Mouse (Mus musculus): ENCODE measurements around the gene Thada. TPM values are rescaled to one million over a fixed set of nuclear protein-coding genes. Genes with fewer than 3 reads are reported as not detected.

The Thada gene
- polyA plus RNA-seq, 1 experiment from 2014 or later = 10.8 TPM

GRCm38 (mm10) chr17:84361006-84361405 lies 105.0 kb downstream of the Thada start:
- H3K9me3 ChIP-seq (ENCODE audit: control insufficient read depth, low read length) = no peaks in the 10 kb centered on the region
- no peaks in the 10 kb centered on the region for H3K27me3 ChIP-seq (replicated peaks; ENCODE audit: control insufficient read depth, insufficient read depth, low read length)
- H3K27ac ChIP-seq (ENCODE audit: low read depth) = no peak overlapping the region
- 0 out of 2 replicates have a peak, but pooled peaks cover 11% of the 10 kb centered on the region for H3K36me3 ChIP-seq (ENCODE audit: control insufficient read depth, insufficient read depth, low read length)
- H3K9ac ChIP-seq (ENCODE audit: low read length) = no peak overlapping the region
- DNase-seq (ENCODE audit: low spot score) (no peak), ATAC-seq (replicated peaks; ENCODE audit: low FRiP score, low TSS enrichment, low read depth) (no peak)
- H3K4me1 ChIP-seq (replicated peaks; ENCODE audit: control insufficient read depth, insufficient read depth, low read length) = peaks cover 16% of the 10 kb centered on the region
- H3K4me3 ChIP-seq (ENCODE audit: low read depth, low read length) = no peak overlapping the region
- 82% methylated on average over 1 of the region's 1 CpGs for WGBS
- no peak overlapping the region for H3K4me2 ChIP-seq (ENCODE audit: low read length)

- Histone ChIP-seq H3K4me1 (replicated peaks; ENCODE audit: control insufficient read depth, insufficient read depth, low read length) (peaks cover 8% of the 10 kb centered on the region; the same call in 1 of the 2 replicates), H3K27ac (ENCODE audit: low read depth) (peak overlapping the region; percentile 59; the same call in 1 of the 2 replicates), H3K36me3 (ENCODE audit: control insufficient read depth, insufficient read depth, low read length) (0 out of 2 replicates have a peak, but pooled peaks cover 11% of the 10 kb centered on the region), H3K9me3 (ENCODE audit: control insufficient read depth, low read length) (no peaks in the 10 kb centered on the region), H3K27me3 (replicated peaks; ENCODE audit: control insufficient read depth, insufficient read depth, low read length) (no peaks in the 10 kb centered on the region), H3K4me2 (ENCODE audit: low read length) (no peak overlapping the region), H3K9ac (ENCODE audit: low read length) (no peak overlapping the region), H3K4me3 (ENCODE audit: low read depth, low read length) (no peak overlapping the region)
- DNase-seq (ENCODE audit: low spot score) (no peak), ATAC-seq (replicated peaks; ENCODE audit: low FRiP score, low TSS enrichment, low read depth) (no peak)
- 50% methylated on average over 7 of the region's 7 CpGs for WGBS
Observed at GRCm38 (mm10) chr17:84359810-84360209, 106.2 kb downstream of the Thada start.

- ATAC-seq (replicated peaks; ENCODE audit: low FRiP score, low TSS enrichment, low read depth) (no peak), DNase-seq (ENCODE audit: low spot score) (no peak)
- 92% methylated on average over 10 of the region's 10 CpGs for WGBS
- Histone ChIP-seq H3K4me1 (replicated peaks; ENCODE audit: control insufficient read depth, insufficient read depth, low read length) (peaks cover 8% of the 10 kb centered on the region; the same call in 1 of the 2 replicates), H3K27ac (ENCODE audit: low read depth) (no peak overlapping the region), H3K4me3 (ENCODE audit: low read depth, low read length) (no peak overlapping the region), H3K36me3 (ENCODE audit: control insufficient read depth, insufficient read depth, low read length) (0 out of 2 replicates have a peak, but pooled peaks cover 11% of the 10 kb centered on the region), H3K27me3 (replicated peaks; ENCODE audit: control insufficient read depth, insufficient read depth, low read length) (no peaks in the 10 kb centered on the region), H3K9ac (ENCODE audit: low read length) (no peak overlapping the region), H3K4me2 (ENCODE audit: low read length) (no peak overlapping the region), H3K9me3 (ENCODE audit: control insufficient read depth, low read length) (no peaks in the 10 kb centered on the region)
Observed at GRCm38 (mm10) chr17:84358951-84359644, 106.9 kb downstream of the Thada start.

GRCm38 (mm10) chr17:84357776-84358175 lies 108.2 kb downstream of the Thada start:
- Histone ChIP-seq H3K27ac (ENCODE audit: low read depth) (no peak overlapping the region), H3K4me2 (ENCODE audit: low read length) (no peak overlapping the region), H3K9me3 (ENCODE audit: control insufficient read depth, low read length) (no peaks in the 10 kb centered on the region), H3K4me1 (replicated peaks; ENCODE audit: control insufficient read depth, insufficient read depth, low read length) (no peaks in the 10 kb centered on the region; the same call in 1 of the 2 replicates), H3K36me3 (ENCODE audit: control insufficient read depth, insufficient read depth, low read length) (0 out of 2 replicates have a peak, but pooled peaks cover 11% of the 10 kb centered on the region), H3K4me3 (ENCODE audit: low read depth, low read length) (no peak overlapping the region), H3K27me3 (replicated peaks; ENCODE audit: control insufficient read depth, insufficient read depth, low read length) (no peaks in the 10 kb centered on the region), H3K9ac (ENCODE audit: low read length) (no peak overlapping the region)
- WGBS = 91% methylated on average over 8 of the region's 8 CpGs
- DNase-seq (ENCODE audit: low spot score) = no peak
- no peak for ATAC-seq (replicated peaks; ENCODE audit: low FRiP score, low TSS enrichment, low read depth)

- H3K27me3 ChIP-seq (replicated peaks; ENCODE audit: control insufficient read depth, insufficient read depth, low read length) = no peaks in the 10 kb centered on the region
- 77% methylated on average over 8 of the region's 8 CpGs for WGBS
- H3K27ac ChIP-seq (ENCODE audit: low read depth) = no peak overlapping the region
- no peak for ATAC-seq (replicated peaks; ENCODE audit: low FRiP score, low TSS enrichment, low read depth)
- no peaks in the 10 kb centered on the region for H3K9me3 ChIP-seq (ENCODE audit: control insufficient read depth, low read length)
- peaks cover 3% of the 10 kb centered on the region; the same call in 1 of the 2 replicates for H3K4me1 ChIP-seq (replicated peaks; ENCODE audit: control insufficient read depth, insufficient read depth, low read length)
- H3K4me2 ChIP-seq (ENCODE audit: low read length) = no peak overlapping the region
- DNase-seq (ENCODE audit: low spot score) = no peak
- no peak overlapping the region for H3K4me3 ChIP-seq (ENCODE audit: low read depth, low read length)
- no peak overlapping the region for H3K9ac ChIP-seq (ENCODE audit: low read length)
- no peaks in the 10 kb centered on the region for H3K36me3 ChIP-seq (ENCODE audit: control insufficient read depth, insufficient read depth, low read length)
Observed at GRCm38 (mm10) chr17:84356056-84356887, 109.7 kb downstream of the Thada start.

- Histone ChIP-seq H3K4me2 (ENCODE audit: low read length) (no peak overlapping the region), H3K36me3 (ENCODE audit: control insufficient read depth, insufficient read depth, low read length) (no peaks in the 10 kb centered on the region), H3K4me1 (replicated peaks; ENCODE audit: control insufficient read depth, insufficient read depth, low read length) (peaks cover 3% of the 10 kb centered on the region; the same call in 1 of the 2 replicates), H3K27ac (ENCODE audit: low read depth) (no peak overlapping the region), H3K9ac (ENCODE audit: low read length) (no peak overlapping the region), H3K4me3 (ENCODE audit: low read depth, low read length) (no peak overlapping the region), H3K27me3 (replicated peaks; ENCODE audit: control insufficient read depth, insufficient read depth, low read length) (no peaks in the 10 kb centered on the region), H3K9me3 (ENCODE audit: control insufficient read depth, low read length) (no peaks in the 10 kb centered on the region)
- DNase-seq (ENCODE audit: low spot score) = no peak
- ATAC-seq (replicated peaks; ENCODE audit: low FRiP score, low TSS enrichment, low read depth) = no peak
- WGBS = 96% methylated on average over 3 of the region's 3 CpGs
Observed at GRCm38 (mm10) chr17:84355006-84355405, 111.0 kb downstream of the Thada start.

- Histone ChIP-seq H3K9me3 (ENCODE audit: control insufficient read depth, low read length) (no peaks in the 10 kb centered on the region), H3K27ac (ENCODE audit: low read depth) (peak overlapping the region; percentile 52; the same call in 1 of the 2 replicates), H3K36me3 (ENCODE audit: control insufficient read depth, insufficient read depth, low read length) (peaks cover 10% of the 10 kb centered on the region; the same call in 1 of the 2 replicates), H3K4me3 (ENCODE audit: low read depth, low read length) (no peak overlapping the region), H3K4me1 (replicated peaks; ENCODE audit: control insufficient read depth, insufficient read depth, low read length) (peaks cover 3% of the 10 kb centered on the region; the same call in 1 of the 2 replicates), H3K4me2 (ENCODE audit: low read length) (no peak overlapping the region), H3K9ac (ENCODE audit: low read length) (no peak overlapping the region), H3K27me3 (replicated peaks; ENCODE audit: control insufficient read depth, insufficient read depth, low read length) (no peaks in the 10 kb centered on the region)
- 78% methylated on average over 5 of the region's 5 CpGs for WGBS
- DNase-seq (ENCODE audit: low spot score) = no peak
- no peak for ATAC-seq (replicated peaks; ENCODE audit: low FRiP score, low TSS enrichment, low read depth)
Observed at GRCm38 (mm10) chr17:84353902-84354311, 112.1 kb downstream of the Thada start.

GRCm38 (mm10) chr17:84353224-84353901 lies 112.6 kb downstream of the Thada start:
- H3K9me3 ChIP-seq (ENCODE audit: control insufficient read depth, low read length) = no peaks in the 10 kb centered on the region
- ATAC-seq (replicated peaks; ENCODE audit: low FRiP score, low TSS enrichment, low read depth) (no peak), DNase-seq (ENCODE audit: low spot score) (no peak)
- H3K9ac ChIP-seq (ENCODE audit: low read length) = no peak overlapping the region
- H3K27ac ChIP-seq (ENCODE audit: low read depth) = peak overlapping the region; percentile 52; the same call in 1 of the 2 replicates
- 80% methylated on average over 3 of the region's 3 CpGs for WGBS
- H3K4me2 ChIP-seq (ENCODE audit: low read length) = no peak overlapping the region
- H3K4me3 ChIP-seq (ENCODE audit: low read depth, low read length) = no peak overlapping the region
- peaks cover 3% of the 10 kb centered on the region; the same call in 1 of the 2 replicates for H3K4me1 ChIP-seq (replicated peaks; ENCODE audit: control insufficient read depth, insufficient read depth, low read length)
- H3K27me3 ChIP-seq (replicated peaks; ENCODE audit: control insufficient read depth, insufficient read depth, low read length) = no peaks in the 10 kb centered on the region
- peaks cover 10% of the 10 kb centered on the region; the same call in 1 of the 2 replicates for H3K36me3 ChIP-seq (ENCODE audit: control insufficient read depth, insufficient read depth, low read length)

Data from intestine, embryonic 14.5 days (tissue).